Mouse (Mus musculus) hindbrain, embryonic 13.5 days (tissue): Measurements from ENCODE around the gene Inpp5f. TPM values are rescaled to one million over a fixed set of nuclear protein-coding genes. Genes with fewer than 3 reads are reported as not detected.

ENCODE experiments used
- ATAC-seq: fragments of 200-750 bp; cut with Nextera tagmentation; 2 replicates; pipeline ENCODE4 v1.8.0; 2017; ENCODE audit warnings: moderate TSS enrichment; ENCODE audit not compliant: low FRiP score
- H3K27ac ChIP-seq: fragments of 300-500 bp; sonication (generic); 2 replicates; pipeline ENCODE4 v1.5.1; 2015; ENCODE audit warnings: inconsistent platforms, mild to moderate bottlenecking, moderate library complexity
- H3K27me3 ChIP-seq: fragments of 300-500 bp; sonication (generic); 2 replicates; pipeline ENCODE4 v1.6.1; 2015; ENCODE audit warnings: mild to moderate bottlenecking, inconsistent platforms
- H3K36me3 ChIP-seq: fragments of 300-500 bp; sonication (generic); 2 replicates; pipeline ENCODE4 v1.6.1; 2015; ENCODE audit warnings: mild to moderate bottlenecking, inconsistent platforms
- H3K4me1 ChIP-seq: fragments of 300-500 bp; sonication (generic); replicated peaks from 2 replicates; pipeline ENCODE4 v1.6.1; 2015; ENCODE audit warnings: inconsistent platforms
- H3K4me2 ChIP-seq: fragments of 300-500 bp; sonication (generic); 2 replicates; pipeline ENCODE4 v1.6.1; 2015; ENCODE audit warnings: inconsistent platforms, mild to moderate bottlenecking, moderate library complexity
- H3K4me3 ChIP-seq: fragments of 300-500 bp; sonication (generic); 2 replicates; pipeline ENCODE4 v1.5.1; 2015; ENCODE audit warnings: mild to moderate bottlenecking, inconsistent platforms
- H3K9ac ChIP-seq: fragments of 300-500 bp; sonication (generic); 2 replicates; pipeline ENCODE4 v1.6.1; 2015; ENCODE audit warnings: mild to moderate bottlenecking, inconsistent platforms
- H3K9me3 ChIP-seq: fragments of 300-500 bp; sonication (generic); 2 replicates; pipeline ENCODE4 v1.6.1; 2016; ENCODE audit warnings: inconsistent platforms
- WGBS: fragments of 180-500 bp; shearing (Covaris S2); methylation state at CpG from one replicate; pipeline ENCODE4 v1.1.7; 2015; 5-methylcytosine and 5-hydroxymethylcytosine counted together
- polyA plus RNA-seq: library from polyadenylated mRNA; unstranded; fragments of >200 nt; fragmentation: Nextera tagmentation; extraction: Ambion mirVana; gene quantifications from 2 replicates; pipeline ENCODE4 v1.2.1, GENCODE M21; 2015

Gene Inpp5f
- polyA plus RNA-seq, 1 experiment from 2014 or later: 305 TPM

DNA sequence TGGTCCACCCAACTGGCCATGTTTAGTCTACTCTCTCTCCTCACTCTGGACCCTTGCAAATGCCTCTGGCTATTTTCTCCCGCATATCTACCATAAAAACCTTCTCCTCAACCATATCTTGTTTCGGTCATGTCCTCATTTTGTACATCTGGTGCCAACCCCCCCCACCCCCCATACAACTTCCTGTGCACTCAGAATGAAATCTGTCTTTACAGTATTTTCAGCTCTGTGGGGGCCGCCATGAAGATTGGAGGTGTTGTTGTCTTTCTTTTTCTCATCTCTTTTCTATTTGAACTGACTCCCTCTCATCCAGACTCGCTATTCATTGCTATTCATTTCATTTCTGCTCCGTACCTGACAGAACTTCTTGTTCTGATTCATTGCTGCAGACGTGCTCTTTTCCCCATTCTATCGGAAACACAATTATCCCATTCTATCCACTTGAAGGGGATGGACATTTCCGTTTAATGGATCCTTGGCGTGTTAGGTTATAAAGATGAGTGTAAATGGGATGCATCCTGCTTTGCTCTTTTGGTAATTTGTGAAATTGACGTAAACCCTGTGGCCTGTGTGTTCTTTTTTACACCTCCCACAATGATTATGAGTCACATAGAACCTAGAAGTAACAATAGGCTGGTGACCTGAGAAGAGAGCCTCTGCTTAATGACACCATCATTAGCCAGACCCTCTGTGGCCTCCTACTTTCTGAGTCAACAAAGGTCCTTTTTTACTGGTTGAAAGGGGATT, 32.8 kb upstream of the Inpp5f start:
- no peaks in the 10 kb centered on the region for H3K27me3 ChIP-seq
- H3K27ac ChIP-seq: no peak overlapping the region
- ATAC-seq: no peak
- no peak overlapping the region for H3K4me3 ChIP-seq
- no peaks in the 10 kb centered on the region for H3K9me3 ChIP-seq
- H3K4me2 ChIP-seq: no peak overlapping the region
- H3K4me1 ChIP-seq: peaks cover 18% of the 10 kb centered on the region
- no peaks in the 10 kb centered on the region for H3K36me3 ChIP-seq
- WGBS: 47% methylated on average over 10 of the region's 10 CpGs
- H3K9ac ChIP-seq: no peak overlapping the region

DNA sequence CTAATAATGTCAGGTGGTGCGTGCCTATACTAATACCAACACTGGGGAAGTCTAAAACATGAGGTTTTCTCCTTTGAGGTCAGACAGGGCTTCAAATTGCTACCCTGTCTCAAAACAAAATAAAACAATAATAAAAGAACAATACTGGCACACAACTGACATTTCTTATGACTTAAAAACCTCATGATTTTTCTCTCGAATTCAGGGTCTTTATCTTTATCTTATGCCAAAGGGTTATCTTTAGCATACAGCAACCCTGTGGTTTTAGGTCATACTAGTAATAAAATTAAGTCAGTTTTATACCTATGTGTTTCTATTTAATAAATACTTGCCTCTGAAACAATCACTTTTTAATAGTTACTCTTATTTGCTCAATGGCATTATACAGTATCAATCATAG, 31.7 kb upstream of the Inpp5f start:
- Histone ChIP-seq H3K36me3 (no peaks in the 10 kb centered on the region), H3K4me2 (no peak overlapping the region), H3K27me3 (no peaks in the 10 kb centered on the region), H3K9me3 (no peaks in the 10 kb centered on the region), H3K27ac (no peak overlapping the region), H3K4me1 (peaks cover 10% of the 10 kb centered on the region), H3K4me3 (no peak overlapping the region), H3K9ac (no peak overlapping the region)
- WGBS: 83% methylated on average over 2 of the region's 2 CpGs
- no peak for ATAC-seq

DNA sequence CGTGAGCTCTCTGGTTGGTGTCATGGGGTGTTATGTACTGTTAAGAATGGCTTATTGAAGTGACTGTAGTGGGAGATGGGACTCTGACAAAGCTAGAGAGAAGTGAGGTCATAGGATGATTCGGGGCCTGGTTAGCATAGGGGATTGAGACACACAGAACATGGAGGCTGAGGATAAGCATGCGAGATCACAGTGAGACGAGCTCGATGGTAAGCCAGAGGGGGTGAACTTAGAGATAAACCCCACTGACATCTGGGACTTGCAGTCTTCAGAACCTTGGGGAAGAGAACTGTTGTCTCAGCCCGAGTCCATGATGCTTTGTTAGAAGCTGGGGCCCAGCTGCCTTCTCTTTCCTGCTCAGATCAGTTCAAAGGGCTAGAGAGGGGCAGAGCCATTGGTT, 30.8 kb upstream of the Inpp5f start:
- no peak overlapping the region for H3K27ac ChIP-seq
- H3K4me2 ChIP-seq: no peak overlapping the region
- 95% methylated on average over 6 of the region's 6 CpGs for WGBS
- H3K27me3 ChIP-seq: no peaks in the 10 kb centered on the region
- ATAC-seq: no peak
- no peaks in the 10 kb centered on the region for H3K36me3 ChIP-seq
- no peak overlapping the region for H3K9ac ChIP-seq
- no peak overlapping the region for H3K4me3 ChIP-seq
- H3K9me3 ChIP-seq: no peaks in the 10 kb centered on the region
- peaks cover 10% of the 10 kb centered on the region for H3K4me1 ChIP-seq

DNA sequence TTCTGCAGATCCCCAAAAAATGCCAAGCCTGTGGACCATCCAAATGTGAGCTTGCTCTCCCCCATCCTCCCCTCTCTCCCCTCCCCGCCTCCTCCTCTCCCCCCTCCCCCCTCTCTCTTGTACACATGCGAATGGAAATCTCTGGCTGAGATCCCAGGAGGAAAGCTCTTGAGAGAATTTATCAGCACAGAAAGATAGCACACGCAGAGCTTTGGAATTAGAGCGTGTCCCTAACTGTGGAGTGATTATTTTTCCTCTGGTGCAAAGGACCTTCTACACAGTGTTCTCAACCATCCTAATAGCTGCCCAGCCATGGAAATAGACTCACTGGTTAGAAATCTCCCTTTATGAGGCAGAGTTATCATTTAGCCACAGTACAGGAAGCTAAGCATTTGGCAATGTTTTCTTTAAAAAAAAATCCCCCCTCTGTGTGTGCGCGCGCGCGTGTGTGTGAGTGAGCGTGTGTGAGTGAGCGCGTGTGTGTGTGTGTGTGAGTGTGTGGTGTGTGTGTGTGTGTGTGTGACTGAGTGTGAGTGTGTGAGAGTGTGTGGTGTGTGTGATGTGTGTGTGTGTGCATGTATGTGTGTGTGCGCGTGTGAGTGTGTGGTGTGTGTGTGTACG, 29.2 kb upstream of the Inpp5f start:
- H3K36me3 ChIP-seq: no peaks in the 10 kb centered on the region
- no peaks in the 10 kb centered on the region for H3K27me3 ChIP-seq
- no peak overlapping the region for H3K4me2 ChIP-seq
- no peak for ATAC-seq
- no peak overlapping the region for H3K9ac ChIP-seq
- 84% methylated on average over 13 of the region's 15 CpGs for whole genome bisulfite sequencing
- no peak overlapping the region for H3K4me3 ChIP-seq
- no peaks in the 10 kb centered on the region for H3K9me3 ChIP-seq
- peaks cover 10% of the 10 kb centered on the region for H3K4me1 ChIP-seq
- peak overlapping the region; percentile 23; the same call in 1 of the 2 replicates for H3K27ac ChIP-seq

DNA sequence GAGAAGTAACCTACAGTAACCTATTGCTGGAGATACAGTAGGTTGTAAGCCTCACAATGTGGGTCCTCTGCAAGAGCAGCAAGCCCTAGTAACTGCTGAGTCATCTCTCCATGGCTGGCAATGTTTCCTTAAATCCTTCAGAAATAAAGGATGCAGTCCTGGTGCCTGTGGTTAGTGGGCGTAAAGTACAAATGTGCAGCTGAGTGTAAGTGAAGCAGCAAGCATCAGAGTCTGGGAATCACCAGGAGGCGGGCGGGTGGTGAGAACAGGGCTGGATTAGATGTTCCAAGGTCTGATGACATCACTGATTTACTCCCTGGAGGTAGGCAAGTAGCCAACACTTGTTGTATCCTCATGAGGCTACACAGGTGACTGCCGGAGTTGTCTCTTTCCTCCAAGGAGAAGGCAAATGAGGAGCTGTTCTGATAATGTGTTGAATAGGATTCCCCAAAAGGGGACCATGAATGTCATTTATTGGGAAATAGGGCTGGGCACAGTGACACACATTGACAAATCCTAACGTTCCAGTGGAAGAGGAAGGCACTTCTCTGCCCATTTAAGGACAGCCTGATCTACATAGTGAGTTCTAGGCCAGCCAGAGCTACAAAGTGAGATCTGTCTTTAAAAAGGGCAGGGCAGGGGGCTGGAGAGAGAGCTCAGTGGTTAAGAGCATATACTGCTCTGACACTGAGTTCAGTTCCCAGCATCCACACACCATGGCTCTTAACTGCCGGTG, 27.7 kb upstream of the Inpp5f start:
- no peaks in the 10 kb centered on the region for H3K27me3 ChIP-seq
- H3K36me3 ChIP-seq: no peaks in the 10 kb centered on the region
- no peak overlapping the region for H3K4me3 ChIP-seq
- ATAC-seq: no peak
- WGBS: 78% methylated on average over 6 of the region's 6 CpGs
- H3K9ac ChIP-seq: no peak overlapping the region
- no peak overlapping the region for H3K27ac ChIP-seq
- peaks cover 10% of the 10 kb centered on the region for H3K4me1 ChIP-seq
- no peaks in the 10 kb centered on the region for H3K9me3 ChIP-seq
- no peak overlapping the region for H3K4me2 ChIP-seq

DNA sequence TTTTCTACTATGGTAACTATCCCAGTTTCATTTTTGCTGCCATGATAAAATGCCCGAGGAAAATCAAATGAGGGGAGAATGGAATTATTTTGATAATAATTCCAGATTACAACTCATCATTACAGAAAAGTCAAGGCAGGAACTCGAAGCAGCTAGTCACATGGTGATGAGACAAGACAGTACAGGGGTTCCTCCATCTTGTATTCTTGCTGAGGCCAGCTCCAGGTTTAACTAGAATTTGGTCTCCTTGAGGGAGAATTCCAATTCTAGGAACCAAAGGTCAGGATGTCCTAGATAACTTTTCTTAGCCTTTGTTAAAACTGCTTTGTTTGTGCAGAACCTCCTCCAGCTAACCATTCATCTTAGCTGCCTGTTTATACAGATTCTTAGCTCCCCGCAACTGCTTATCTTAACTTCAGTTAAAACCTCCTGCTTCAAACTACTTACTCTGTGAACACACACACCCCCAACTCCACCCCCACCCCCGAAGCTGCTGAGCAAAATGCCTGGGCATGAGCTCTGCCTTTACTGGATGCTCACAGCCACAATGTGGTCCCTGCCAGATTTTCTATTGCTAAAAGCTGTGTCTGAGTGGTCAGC, 23.7 kb upstream of the Inpp5f start:
- Histone ChIP-seq H3K9me3 (no peaks in the 10 kb centered on the region), H3K27me3 (no peaks in the 10 kb centered on the region), H3K4me1 (peaks cover 23% of the 10 kb centered on the region), H3K9ac (no peak overlapping the region), H3K36me3 (no peaks in the 10 kb centered on the region), H3K4me2 (no peak overlapping the region), H3K4me3 (no peak overlapping the region), H3K27ac (no peak overlapping the region)
- WGBS: 72% methylated on average over 4 of the region's 4 CpGs
- ATAC-seq: no peak

DNA sequence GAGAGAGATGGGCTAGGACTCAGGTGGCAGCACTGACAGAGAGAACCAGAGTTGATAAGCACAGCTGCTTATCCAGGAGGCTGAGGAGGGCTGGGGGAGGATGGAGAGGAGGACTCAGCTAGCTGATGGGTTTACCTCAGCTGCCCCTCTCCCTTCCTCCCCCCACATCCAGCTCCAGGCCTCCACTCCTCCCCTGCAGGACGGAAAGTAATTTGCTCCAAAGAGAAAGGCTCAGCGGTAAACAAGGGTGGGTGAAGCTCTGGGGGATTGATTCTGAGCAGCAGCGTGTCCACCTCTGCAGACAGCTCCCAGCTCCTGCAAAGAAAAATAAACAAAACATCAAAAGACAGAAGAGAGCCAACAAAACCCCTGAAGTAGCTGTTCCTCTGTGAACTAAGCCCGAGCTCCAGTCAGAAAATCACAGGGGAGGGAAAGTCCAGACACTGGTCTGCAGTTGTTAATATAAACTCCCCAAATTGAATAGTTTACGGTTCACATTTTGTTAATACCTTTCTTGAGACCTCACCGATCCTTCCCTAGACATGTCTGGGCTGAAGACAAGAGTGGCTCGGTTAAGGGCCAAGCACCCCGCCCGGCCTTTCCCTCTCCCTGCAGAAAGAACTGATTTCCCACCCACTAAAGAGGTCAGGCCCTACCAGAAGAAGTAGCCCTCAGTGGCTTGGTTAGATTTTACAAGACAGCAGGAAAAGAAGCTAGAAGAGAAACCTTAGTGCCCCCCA, 19.6 kb upstream of the Inpp5f start:
- H3K9ac ChIP-seq: 0 out of 2 replicates have a peak overlapping the region, but pooled peaks have one; percentile 19
- peak; percentile 79 for ATAC-seq
- H3K4me2 ChIP-seq: peak overlapping the region; percentile 47; the same call in 1 of the 2 replicates

DNA sequence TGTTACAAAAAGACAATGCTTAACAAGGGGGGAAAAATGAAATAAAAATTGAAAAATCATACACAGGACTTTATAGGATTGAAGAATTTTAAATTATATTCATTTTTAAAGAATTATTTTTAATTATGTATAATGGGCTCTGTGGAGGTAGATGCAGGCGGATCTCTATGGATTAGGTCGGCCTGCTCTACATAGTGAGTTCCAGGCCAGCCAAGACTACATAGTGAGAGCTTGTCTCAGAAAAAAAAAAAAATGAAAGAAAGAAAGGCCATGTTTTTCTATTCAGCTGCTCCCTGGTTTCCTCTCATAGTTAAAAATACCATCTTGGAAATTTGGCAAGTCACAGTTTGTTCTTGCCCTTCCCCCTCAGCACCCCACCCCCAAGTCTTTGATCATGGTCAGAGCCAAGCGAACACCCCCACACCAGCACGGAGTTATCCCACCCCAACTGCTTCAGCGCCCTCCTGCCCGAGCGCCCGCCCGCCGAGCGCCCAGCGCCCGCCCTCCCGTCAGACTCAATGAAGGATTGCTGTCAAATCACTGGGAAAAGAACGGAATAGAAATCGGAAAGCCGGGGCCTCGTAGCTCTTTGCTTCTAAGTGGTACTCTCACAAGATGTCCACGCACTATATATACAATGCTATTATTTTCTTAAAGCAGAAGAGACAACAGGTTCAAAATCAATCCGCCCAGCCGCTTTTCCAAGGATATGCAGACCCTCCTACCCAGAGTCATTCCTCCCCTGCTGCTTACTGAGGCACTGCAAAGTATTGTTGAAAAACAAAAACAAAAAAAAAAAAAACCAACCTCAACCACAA, 18.8 kb upstream of the Inpp5f start:
- Histone ChIP-seq H3K4me3 (peak overlapping the region; percentile 22; the same call in 1 of the 2 replicates), H3K9me3 (0 out of 2 replicates have a peak, but pooled peaks cover 3% of the 10 kb centered on the region), H3K27me3 (no peaks in the 10 kb centered on the region), H3K4me1 (peaks cover 37% of the 10 kb centered on the region), H3K27ac (peak overlapping the region; percentile 88), H3K36me3 (no peaks in the 10 kb centered on the region), H3K9ac (peak overlapping the region; percentile 49; the same call in 1 of the 2 replicates), H3K4me2 (peak overlapping the region; percentile 47)
- ATAC-seq: peak; percentile 81
- WGBS: 3% methylated on average over 21 of the region's 21 CpGs

More for the DNA sequence above, 19.6 kb upstream of the Inpp5f start:
- Histone ChIP-seq H3K4me3 (no peak overlapping the region), H3K4me1 (peaks cover 37% of the 10 kb centered on the region), H3K36me3 (no peaks in the 10 kb centered on the region), H3K9me3 (0 out of 2 replicates have a peak, but pooled peaks cover under 1% of the 10 kb centered on the region), H3K27me3 (no peaks in the 10 kb centered on the region), H3K27ac (peak overlapping the region; percentile 88)
- WGBS: 7% methylated on average over 9 of the region's 9 CpGs

DNA sequence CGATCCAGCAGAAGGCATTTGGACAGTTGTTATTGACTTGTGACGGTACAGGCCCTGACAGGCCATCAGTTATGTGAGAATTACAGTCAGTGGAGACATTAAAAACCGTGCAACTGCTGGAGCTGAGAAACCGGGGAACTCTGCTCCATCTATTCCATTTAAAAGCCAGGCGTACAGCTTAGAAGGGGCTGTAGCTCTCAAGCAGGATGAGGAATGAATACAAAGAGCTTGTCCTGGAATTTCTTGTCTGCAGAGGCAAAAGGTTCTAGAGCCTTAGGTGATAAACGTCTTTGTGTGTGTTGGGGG, 18.2 kb upstream of the Inpp5f start:
- Histone ChIP-seq H3K4me3 (peak overlapping the region; percentile 22; the same call in 1 of the 2 replicates), H3K9me3 (0 out of 2 replicates have a peak, but pooled peaks cover 3% of the 10 kb centered on the region), H3K4me1 (peaks cover 37% of the 10 kb centered on the region), H3K36me3 (no peaks in the 10 kb centered on the region), H3K4me2 (peak overlapping the region; percentile 47), H3K9ac (peak overlapping the region; percentile 49; the same call in 1 of the 2 replicates), H3K27ac (peak overlapping the region; percentile 88), H3K27me3 (no peaks in the 10 kb centered on the region)
- ATAC-seq: no peak
- 2% methylated on average over 6 of the region's 6 CpGs for WGBS

DNA sequence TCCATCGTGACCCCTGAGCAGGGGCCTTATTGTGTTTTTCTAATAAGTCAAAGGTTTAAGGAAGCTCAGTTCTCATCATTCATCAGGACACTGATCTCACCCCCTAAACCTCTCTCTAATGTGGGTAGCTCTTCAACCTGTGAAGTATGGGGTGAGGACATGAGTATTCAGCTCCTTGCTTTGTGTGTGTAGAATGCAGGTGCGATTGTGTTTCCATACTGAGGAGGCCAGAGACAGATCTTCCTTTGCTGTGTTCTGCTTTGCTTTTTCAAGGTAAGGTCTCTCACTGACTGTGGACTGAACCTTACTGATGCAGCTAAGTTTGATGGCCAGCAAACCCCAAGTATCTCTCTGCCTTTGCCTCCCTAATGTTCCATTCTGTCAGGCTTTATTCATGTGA, 14.9 kb upstream of the Inpp5f start:
- H3K27me3 ChIP-seq: no peaks in the 10 kb centered on the region
- H3K36me3 ChIP-seq: no peaks in the 10 kb centered on the region
- no peak for ATAC-seq
- no peak overlapping the region for H3K4me3 ChIP-seq
- H3K9me3 ChIP-seq: 0 out of 2 replicates have a peak, but pooled peaks cover 3% of the 10 kb centered on the region
- H3K27ac ChIP-seq: no peak overlapping the region
- H3K4me2 ChIP-seq: no peak overlapping the region
- peaks cover 26% of the 10 kb centered on the region for H3K4me1 ChIP-seq
- no peak overlapping the region for H3K9ac ChIP-seq
- 94% methylated on average over 2 of the region's 2 CpGs for WGBS

DNA sequence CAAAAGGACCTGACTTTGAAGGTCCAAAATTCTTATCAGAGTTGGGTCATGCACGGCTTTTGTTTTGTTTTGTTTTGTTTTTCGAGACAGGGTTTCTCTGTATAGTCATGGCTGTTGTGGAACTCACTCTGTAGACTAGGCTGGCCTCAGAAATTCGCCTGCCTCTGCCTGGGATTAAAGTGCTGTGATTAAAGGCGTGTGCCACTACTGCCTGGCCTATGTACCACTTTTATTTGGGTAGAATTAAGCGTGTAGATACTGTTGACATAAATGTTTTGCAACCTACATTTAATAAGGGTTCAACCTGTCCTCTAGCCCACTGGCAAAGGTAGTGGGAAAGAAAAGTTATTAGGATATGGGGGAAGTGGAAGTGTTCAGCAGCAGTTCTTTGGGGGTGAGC, 12.1 kb upstream of the Inpp5f start:
- WGBS: 87% methylated on average over 5 of the region's 5 CpGs
- H3K9ac ChIP-seq: no peak overlapping the region
- no peak overlapping the region for H3K4me2 ChIP-seq
- H3K4me1 ChIP-seq: no peaks in the 10 kb centered on the region
- H3K27ac ChIP-seq: no peak overlapping the region
- no peak overlapping the region for H3K4me3 ChIP-seq
- H3K9me3 ChIP-seq: 0 out of 2 replicates have a peak, but pooled peaks cover 3% of the 10 kb centered on the region
- H3K36me3 ChIP-seq: no peaks in the 10 kb centered on the region
- no peaks in the 10 kb centered on the region for H3K27me3 ChIP-seq
- ATAC-seq: no peak
